Mouse (Mus musculus) stomach, embryonic 15.5 days (tissue): ENCODE measurements around the gene Uvrag. TPM values are rescaled to one million over a fixed set of nuclear protein-coding genes. Genes with fewer than 3 reads are reported as not detected.

ENCODE experiments used
- ATAC-seq: fragments of 200-750 bp; cut with Nextera tagmentation; 2 replicates; pipeline ENCODE4 v1.8.0; 2017; ENCODE audit warnings: low read depth, moderate number of reproducible peaks, moderate TSS enrichment; ENCODE audit not compliant: insufficient read depth, low FRiP score
- H3K27ac ChIP-seq: fragments of 300-500 bp; sonication (generic); 2 replicates; pipeline ENCODE4 v1.5.1; 2015; ENCODE audit warnings: mild to moderate bottlenecking, inconsistent platforms
- H3K27me3 ChIP-seq: fragments of 300-500 bp; sonication (generic); replicated peaks from 2 replicates; pipeline ENCODE4 v1.6.1; 2015; ENCODE audit warnings: inconsistent platforms
- H3K36me3 ChIP-seq: fragments of 300-500 bp; sonication (generic); 2 replicates; pipeline ENCODE4 v1.6.1; 2015; ENCODE audit warnings: inconsistent platforms
- H3K4me1 ChIP-seq: fragments of 300-500 bp; sonication (generic); 2 replicates; pipeline ENCODE4 v1.6.1; 2015; ENCODE audit warnings: inconsistent platforms
- H3K4me2 ChIP-seq: fragments of 300-500 bp; sonication (generic); 2 replicates; pipeline ENCODE4 v1.6.1; 2015; ENCODE audit warnings: mild to moderate bottlenecking, inconsistent platforms
- H3K4me3 ChIP-seq: fragments of 300-500 bp; sonication (generic); replicated peaks from 2 replicates; pipeline ENCODE4 v1.5.1; 2015; ENCODE audit warnings: inconsistent platforms
- H3K9ac ChIP-seq: fragments of 300-500 bp; sonication (generic); 2 replicates; pipeline ENCODE4 v1.6.1; 2015; ENCODE audit warnings: inconsistent platforms
- H3K9me3 ChIP-seq: fragments of 300-500 bp; sonication (generic); 2 replicates; pipeline ENCODE4 v1.6.1; 2016; ENCODE audit warnings: inconsistent platforms
- WGBS: fragments of 180-500 bp; shearing (Covaris S2); methylation state at CpG from one replicate; pipeline ENCODE4 v1.1.7; 2015; 5-methylcytosine and 5-hydroxymethylcytosine counted together
- polyA plus RNA-seq: library from polyadenylated mRNA; unstranded; fragments of >200 nt; fragmentation: Nextera tagmentation; extraction: Ambion mirVana; gene quantifications from 2 replicates; pipeline ENCODE4 v1.2.1, GENCODE M21; 2015

The Uvrag gene
- polyA plus RNA-seq, 1 experiment from 2014 or later, result 19.4 TPM

DNA sequence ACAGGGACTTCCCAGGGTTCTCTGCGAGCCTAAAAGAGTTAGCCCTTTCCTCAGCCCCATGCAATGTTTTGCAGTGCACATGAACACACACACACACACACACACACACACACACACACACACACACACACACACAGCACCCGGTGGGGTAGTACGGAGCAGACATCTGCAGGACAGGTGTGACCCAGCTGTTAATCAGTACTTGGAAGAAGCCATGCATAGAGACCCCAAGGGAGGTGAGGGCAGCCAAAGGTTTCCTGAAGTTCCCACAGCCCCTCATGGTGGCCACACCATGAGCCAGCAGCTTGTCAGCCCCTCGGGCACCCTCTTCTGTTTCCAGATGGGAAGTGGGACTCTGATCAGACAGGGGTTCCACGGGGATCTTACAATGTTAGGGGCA is 277.9 kb downstream of the Uvrag start:
- Histone ChIP-seq H3K4me1 (peaks cover 9% of the 10 kb centered on the region), H3K27me3 (no peaks in the 10 kb centered on the region), H3K9me3 (no peaks in the 10 kb centered on the region), H3K9ac (no peak overlapping the region), H3K36me3 (no peaks in the 10 kb centered on the region), H3K4me3 (no peak overlapping the region), H3K27ac (no peak overlapping the region), H3K4me2 (no peak overlapping the region)
- WGBS, result 65% methylated on average over 4 of the region's 5 CpGs
- no peak for ATAC-seq

DNA sequence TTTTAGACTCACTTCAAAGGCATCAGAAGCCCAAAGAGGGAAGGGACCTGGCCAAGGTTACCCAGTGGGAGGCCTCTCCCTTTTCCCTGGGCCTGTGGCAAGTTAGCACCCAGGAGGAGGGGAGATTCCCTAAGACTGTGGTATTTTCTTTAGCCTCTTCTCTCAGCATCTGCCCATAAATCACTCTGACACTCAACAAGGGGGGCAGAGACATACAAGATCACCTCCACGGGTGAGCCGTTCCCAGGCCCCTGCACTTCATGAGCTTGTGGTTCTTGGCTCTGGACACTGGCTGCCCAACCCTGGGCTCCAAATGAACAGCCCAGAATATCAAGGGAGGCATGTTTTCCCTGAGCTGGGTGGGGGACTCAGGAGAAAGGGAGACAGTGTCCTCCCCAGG is 279.9 kb downstream of the Uvrag start:
- WGBS, result 36% methylated on average over 2 of the region's 2 CpGs

DNA sequence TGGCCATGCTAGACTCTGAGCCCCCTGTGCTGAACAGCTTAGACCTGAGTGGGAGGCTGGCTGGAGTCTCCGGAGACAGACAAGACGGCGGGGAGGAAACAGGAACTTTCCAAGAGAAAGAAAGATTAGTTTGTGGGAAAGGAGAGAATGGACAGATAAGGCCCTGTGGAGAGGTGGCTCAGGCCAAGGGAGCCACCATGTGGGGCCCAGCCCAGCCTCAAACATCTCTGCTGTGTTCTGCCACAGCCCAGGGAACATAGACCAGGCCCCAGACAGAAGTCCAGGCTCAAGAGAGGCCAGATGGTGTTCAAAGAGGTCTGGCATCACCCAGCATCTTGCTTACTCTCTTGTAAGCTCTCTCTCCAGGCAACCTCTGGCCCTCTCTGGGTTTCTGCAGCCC is 283.8 kb downstream of the Uvrag start:
- Histone ChIP-seq H3K27ac (no peak overlapping the region), H3K27me3 (no peaks in the 10 kb centered on the region), H3K9me3 (no peaks in the 10 kb centered on the region), H3K9ac (no peak overlapping the region), H3K36me3 (no peaks in the 10 kb centered on the region), H3K4me3 (no peak overlapping the region), H3K4me1 (peaks cover 10% of the 10 kb centered on the region; the same call in 1 of the 2 replicates), H3K4me2 (no peak overlapping the region)
- ATAC-seq, result no peak
- WGBS, result 53% methylated on average over 3 of the region's 3 CpGs

More for the DNA sequence above, 279.9 kb downstream of the Uvrag start:
- no peak overlapping the region for H3K9ac ChIP-seq
- H3K9me3 ChIP-seq, result no peaks in the 10 kb centered on the region
- H3K4me2 ChIP-seq, result no peak overlapping the region
- H3K27me3 ChIP-seq, result no peaks in the 10 kb centered on the region
- peaks cover 10% of the 10 kb centered on the region; the same call in 1 of the 2 replicates for H3K4me1 ChIP-seq
- H3K36me3 ChIP-seq, result no peaks in the 10 kb centered on the region
- H3K27ac ChIP-seq, result no peak overlapping the region
- H3K4me3 ChIP-seq, result no peak overlapping the region
- ATAC-seq, result no peak

DNA sequence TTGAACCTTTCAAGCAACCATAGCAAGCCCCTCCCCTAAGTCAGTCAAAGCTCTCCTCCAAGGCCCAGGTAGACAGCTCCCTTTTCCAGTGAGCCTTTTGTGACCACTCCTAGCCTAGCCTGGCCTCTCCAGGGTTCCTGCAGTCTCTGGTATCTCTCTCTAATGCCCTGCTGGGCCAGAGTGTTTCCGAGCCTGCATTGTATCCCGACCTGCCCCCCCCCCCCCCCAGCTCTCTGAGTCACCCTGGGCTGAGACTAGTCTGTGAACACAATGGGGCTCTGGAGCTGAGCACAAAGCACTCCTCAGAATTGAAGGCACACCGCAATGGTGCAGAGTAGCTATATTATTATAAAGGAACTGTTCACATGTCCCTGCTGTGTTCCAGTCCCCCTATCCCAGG is 284.8 kb downstream of the Uvrag start:
- Histone ChIP-seq H3K27me3 (no peaks in the 10 kb centered on the region), H3K4me3 (no peak overlapping the region), H3K4me1 (peaks cover 20% of the 10 kb centered on the region), H3K9ac (no peak overlapping the region), H3K4me2 (no peak overlapping the region), H3K36me3 (no peaks in the 10 kb centered on the region), H3K9me3 (no peaks in the 10 kb centered on the region), H3K27ac (no peak overlapping the region)
- WGBS, result 38% methylated on average over 3 of the region's 3 CpGs
- ATAC-seq, result peak; percentile 56

DNA sequence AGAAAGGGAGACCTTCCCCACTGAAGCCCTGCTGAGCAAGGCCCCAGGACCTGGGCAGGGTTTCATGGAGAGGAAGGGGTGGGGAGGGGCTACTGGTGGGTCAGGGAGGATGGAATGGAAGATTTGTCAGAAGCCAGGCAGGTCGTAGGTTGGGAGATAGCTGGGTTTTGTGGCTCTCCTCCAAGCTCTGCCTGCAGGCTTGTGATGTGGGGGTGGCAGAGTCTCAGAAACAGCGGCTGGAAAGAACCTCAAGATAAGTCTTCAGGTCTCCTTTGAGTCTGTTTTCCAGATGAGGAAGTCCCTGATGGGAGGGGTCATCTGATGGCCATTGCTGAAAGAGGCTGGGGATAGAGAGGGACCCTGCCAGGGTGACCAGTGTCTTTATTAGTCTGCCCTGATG is 285.6 kb downstream of the Uvrag start:
- H3K4me1 ChIP-seq, result peaks cover 24% of the 10 kb centered on the region
- H3K4me3 ChIP-seq, result no peak overlapping the region
- H3K9me3 ChIP-seq, result no peaks in the 10 kb centered on the region
- no peak overlapping the region for H3K4me2 ChIP-seq
- no peak for ATAC-seq
- no peaks in the 10 kb centered on the region for H3K27me3 ChIP-seq
- no peak overlapping the region for H3K9ac ChIP-seq
- 0 out of 2 replicates have a peak, but pooled peaks cover 2% of the 10 kb centered on the region for H3K36me3 ChIP-seq
- no peak overlapping the region for H3K27ac ChIP-seq
- WGBS, result 51% methylated on average over 2 of the region's 2 CpGs

DNA sequence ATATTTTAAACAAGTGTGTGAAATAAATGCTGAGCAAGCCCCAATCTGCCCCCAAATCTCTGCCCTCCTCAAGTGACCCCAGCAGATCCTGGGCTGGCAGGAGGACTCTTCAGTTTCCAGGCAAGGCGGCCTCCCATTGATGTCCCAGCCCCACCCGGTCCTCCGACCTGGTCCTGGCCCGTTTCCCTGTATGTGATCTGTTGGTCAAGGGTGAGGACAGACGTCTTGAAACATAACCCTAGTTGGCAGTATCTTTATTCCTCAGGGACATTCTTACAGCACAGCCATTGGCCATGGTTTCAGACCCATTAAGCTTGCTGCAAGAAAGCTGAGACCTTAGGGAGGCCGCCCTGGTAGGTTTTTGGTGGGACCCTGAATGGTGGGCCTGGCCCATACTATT is 287.1 kb downstream of the Uvrag start:
- WGBS, result 85% methylated on average over 6 of the region's 6 CpGs
- Histone ChIP-seq H3K4me1 (peaks cover 38% of the 10 kb centered on the region), H3K27me3 (no peaks in the 10 kb centered on the region), H3K9me3 (no peaks in the 10 kb centered on the region), H3K36me3 (0 out of 2 replicates have a peak, but pooled peaks cover 4% of the 10 kb centered on the region), H3K9ac (no peak overlapping the region), H3K27ac (no peak overlapping the region), H3K4me2 (no peak overlapping the region), H3K4me3 (no peak overlapping the region)
- no peak for ATAC-seq

DNA sequence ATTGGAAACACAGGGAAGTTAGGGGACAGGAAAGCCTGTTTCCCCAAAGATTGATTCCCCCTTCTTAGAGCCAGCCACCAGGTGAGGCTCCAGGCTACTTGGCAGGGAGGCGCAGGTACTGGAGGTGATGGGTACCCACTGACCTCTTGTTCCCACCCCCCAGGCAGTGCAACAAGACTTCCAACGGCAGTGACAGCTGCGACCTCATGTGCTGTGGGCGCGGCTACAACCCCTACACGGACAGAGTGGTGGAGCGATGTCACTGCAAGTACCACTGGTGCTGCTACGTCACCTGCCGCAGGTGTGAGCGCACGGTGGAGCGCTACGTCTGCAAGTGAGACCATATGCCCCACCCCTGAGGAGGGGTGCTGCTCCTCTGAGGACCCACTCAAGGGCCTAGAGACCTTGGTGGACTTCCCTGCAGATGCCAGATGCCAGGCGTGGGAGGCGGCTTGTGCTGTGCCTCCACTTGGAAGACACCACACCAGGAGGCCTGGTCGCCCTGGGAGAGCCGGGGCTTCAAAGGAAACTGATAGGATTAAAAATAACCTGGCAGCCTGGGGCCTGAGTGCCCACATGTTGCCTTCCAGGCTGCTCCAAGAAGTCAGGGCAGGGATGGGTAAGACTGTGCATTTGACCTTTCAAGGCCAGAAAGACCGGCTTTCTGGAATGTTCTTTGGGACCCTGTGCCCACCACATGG is 287.8 kb downstream of the Uvrag start:
- Histone ChIP-seq H3K27ac (no peak overlapping the region), H3K27me3 (no peaks in the 10 kb centered on the region), H3K36me3 (0 out of 2 replicates have a peak, but pooled peaks cover 4% of the 10 kb centered on the region), H3K9me3 (no peaks in the 10 kb centered on the region), H3K9ac (no peak overlapping the region), H3K4me3 (no peak overlapping the region), H3K4me2 (no peak overlapping the region), H3K4me1 (peaks cover 41% of the 10 kb centered on the region)
- no peak for ATAC-seq
- 82% methylated on average over 18 of the region's 18 CpGs for WGBS

DNA sequence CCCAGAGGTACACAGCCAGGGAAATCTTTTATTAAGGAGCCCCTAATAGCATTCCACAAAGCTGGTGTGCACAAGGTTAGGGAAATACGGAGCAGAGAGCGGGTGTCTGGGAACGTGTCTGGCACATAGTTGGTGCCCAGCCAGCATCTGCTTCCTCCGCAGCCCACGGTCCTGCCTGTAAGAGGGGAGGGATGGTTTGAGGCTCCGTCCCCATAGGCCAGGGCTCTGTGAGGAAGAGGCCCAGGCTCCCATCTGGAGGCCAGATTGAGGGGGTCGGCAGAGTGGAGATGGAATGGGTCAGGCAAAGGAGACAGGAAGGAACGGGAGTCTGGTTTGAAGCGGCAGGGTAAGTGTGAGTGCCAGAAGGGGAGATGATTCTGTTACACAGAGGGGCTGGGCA is 289.7 kb downstream of the Uvrag start:
- peak overlapping the region; percentile 19; the same call in 1 of the 2 replicates for H3K4me2 ChIP-seq
- peaks cover 31% of the 10 kb centered on the region for H3K4me1 ChIP-seq
- no peaks in the 10 kb centered on the region for H3K9me3 ChIP-seq
- H3K9ac ChIP-seq, result no peak overlapping the region
- no peak overlapping the region for H3K4me3 ChIP-seq
- 0 out of 2 replicates have a peak, but pooled peaks cover 4% of the 10 kb centered on the region for H3K36me3 ChIP-seq
- no peaks in the 10 kb centered on the region for H3K27me3 ChIP-seq
- peak; percentile 24; the same call in 1 of the 2 replicates for ATAC-seq
- 38% methylated on average over 9 of the region's 9 CpGs for WGBS
- peak overlapping the region; percentile 33; the same call in 1 of the 2 replicates for H3K27ac ChIP-seq

DNA sequence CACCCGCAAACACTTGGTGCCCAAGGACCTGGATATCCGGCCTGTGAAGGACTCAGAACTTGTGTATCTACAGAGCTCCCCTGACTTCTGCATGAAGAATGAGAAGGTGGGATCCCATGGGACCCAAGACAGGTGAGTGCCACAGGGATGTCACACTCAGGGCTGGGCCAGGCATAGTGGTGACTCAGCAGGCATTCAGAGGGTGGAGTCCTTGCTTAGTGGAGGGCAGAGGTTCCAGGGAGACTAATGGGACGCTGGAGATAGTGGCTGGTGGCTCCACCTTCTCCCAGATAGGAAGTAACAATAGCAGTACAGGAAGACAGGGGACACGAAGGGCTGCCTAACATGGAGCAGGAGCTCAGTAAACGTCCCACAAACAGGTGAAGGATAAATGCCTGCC is 290.6 kb downstream of the Uvrag start:
- whole genome bisulfite sequencing, result 72% methylated on average over 5 of the region's 5 CpGs
- H3K4me1 ChIP-seq, result peaks cover 31% of the 10 kb centered on the region
- H3K36me3 ChIP-seq, result 0 out of 2 replicates have a peak, but pooled peaks cover 4% of the 10 kb centered on the region
- H3K27ac ChIP-seq, result no peak overlapping the region
- no peak for ATAC-seq
- H3K9ac ChIP-seq, result no peak overlapping the region
- no peaks in the 10 kb centered on the region for H3K9me3 ChIP-seq
- H3K4me3 ChIP-seq, result no peak overlapping the region
- no peaks in the 10 kb centered on the region for H3K27me3 ChIP-seq
- H3K4me2 ChIP-seq, result no peak overlapping the region

DNA sequence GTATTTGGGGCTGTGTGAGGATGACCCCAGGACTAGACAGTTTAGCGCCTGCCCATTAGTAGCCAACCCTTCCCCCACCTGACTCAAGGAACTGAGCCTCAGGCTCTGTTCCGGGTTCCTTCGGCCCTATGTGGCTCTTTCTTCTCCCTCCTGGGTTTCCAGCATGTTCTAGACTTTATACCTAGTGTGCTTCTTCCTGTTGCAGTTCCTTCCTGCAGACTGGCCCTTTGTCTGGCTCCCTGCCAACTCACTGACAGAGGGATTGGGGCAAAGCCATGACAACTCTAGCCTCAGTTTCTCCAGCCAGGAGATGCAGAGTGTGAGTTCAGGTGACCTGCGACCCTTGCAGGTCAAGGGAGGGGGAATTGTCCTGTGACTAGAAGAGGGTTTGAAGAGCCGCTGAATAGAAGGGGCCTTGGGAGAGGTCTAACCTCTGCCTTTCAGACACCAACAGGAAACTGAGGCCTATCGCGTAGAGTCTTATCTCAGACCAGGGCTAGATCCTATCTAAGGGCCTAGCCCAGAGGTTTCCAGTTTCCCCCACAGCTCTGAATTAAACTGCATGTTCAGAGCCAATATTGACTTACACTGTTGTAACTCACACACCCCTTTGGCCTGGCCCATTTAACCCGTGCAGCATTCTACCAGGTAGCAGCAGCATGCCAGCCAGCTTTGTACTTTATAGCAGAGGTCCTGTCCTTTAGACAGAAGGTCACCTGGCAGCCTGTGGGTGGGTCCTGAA is 291.9 kb downstream of the Uvrag start:
- Histone ChIP-seq H3K4me2 (no peak overlapping the region), H3K4me1 (peaks cover 31% of the 10 kb centered on the region), H3K27ac (peak overlapping the region; percentile 51), H3K36me3 (0 out of 2 replicates have a peak, but pooled peaks cover 4% of the 10 kb centered on the region), H3K9ac (no peak overlapping the region), H3K27me3 (no peaks in the 10 kb centered on the region), H3K9me3 (no peaks in the 10 kb centered on the region), H3K4me3 (no peak overlapping the region)
- WGBS, result 65% methylated on average over 8 of the region's 8 CpGs
- ATAC-seq, result peak; percentile 77

DNA sequence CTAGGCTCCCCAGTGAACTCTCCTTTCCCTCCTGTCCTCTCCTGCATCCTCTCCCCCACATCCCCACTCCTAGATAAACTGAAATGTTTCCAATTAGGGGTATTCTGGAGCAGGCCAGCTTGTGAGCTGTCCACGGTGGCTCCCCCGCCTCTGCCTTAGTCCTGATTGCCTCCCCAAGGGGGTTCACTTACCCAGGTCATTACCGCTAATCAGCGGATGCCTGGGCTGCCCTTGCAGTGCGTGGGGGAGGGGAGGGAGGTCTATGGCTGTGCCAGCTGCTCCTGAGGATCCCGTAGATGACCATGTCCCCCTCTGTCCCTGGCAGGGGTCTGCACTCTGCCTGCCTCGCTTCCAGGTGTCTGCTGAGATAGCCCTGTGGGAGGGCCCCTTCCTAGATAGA is 297.3 kb downstream of the Uvrag start:
- H3K27me3 ChIP-seq, result peaks cover 16% of the 10 kb centered on the region

DNA sequence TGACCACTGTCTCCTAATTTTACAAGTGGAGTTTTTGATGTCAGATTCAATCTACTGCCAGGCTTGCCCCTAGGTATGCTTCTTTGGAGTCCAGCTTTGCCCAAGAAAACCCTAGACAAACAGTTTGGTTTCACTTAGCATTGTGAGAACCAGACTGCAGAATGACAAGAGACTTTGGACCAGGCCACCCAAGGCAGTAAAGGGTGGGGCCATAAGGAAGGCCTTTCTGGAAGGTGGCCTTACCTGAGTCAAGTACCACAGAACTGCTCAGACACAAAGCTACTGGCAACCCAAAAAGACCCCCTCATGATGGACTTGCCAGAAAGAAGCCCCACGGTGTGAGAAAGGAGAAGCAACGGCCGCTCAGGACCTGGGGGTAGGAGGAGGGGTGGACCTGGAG is 297.9 kb downstream of the Uvrag start:
- 91% methylated on average over 3 of the region's 3 CpGs for WGBS
- Histone ChIP-seq H3K36me3 (no peaks in the 10 kb centered on the region), H3K4me3 (no peak overlapping the region), H3K9me3 (no peaks in the 10 kb centered on the region), H3K9ac (no peak overlapping the region), H3K27me3 (peaks cover 16% of the 10 kb centered on the region), H3K27ac (no peak overlapping the region), H3K4me1 (peaks cover 19% of the 10 kb centered on the region), H3K4me2 (no peak overlapping the region)
- no peak for ATAC-seq

More for the DNA sequence above, 297.3 kb downstream of the Uvrag start:
- Histone ChIP-seq H3K9ac (no peak overlapping the region), H3K36me3 (no peaks in the 10 kb centered on the region), H3K4me2 (no peak overlapping the region), H3K27ac (no peak overlapping the region), H3K9me3 (no peaks in the 10 kb centered on the region), H3K4me3 (no peak overlapping the region), H3K4me1 (peaks cover 17% of the 10 kb centered on the region)
- WGBS, result 48% methylated on average over 7 of the region's 7 CpGs
- no peak for ATAC-seq
